Mouse (Mus musculus) CD4-positive, CD25-positive, alpha-beta regulatory T cell, adult 2 months (primary cell): ENCODE results near the gene D2hgdh.

Source experiments
- DNase-seq: peaks from one replicate; pipeline ENCODE4 v3.0.0-alpha.2; 2012; ENCODE audit warnings: low read depth, low spot score

Gene D2hgdh

DNA sequence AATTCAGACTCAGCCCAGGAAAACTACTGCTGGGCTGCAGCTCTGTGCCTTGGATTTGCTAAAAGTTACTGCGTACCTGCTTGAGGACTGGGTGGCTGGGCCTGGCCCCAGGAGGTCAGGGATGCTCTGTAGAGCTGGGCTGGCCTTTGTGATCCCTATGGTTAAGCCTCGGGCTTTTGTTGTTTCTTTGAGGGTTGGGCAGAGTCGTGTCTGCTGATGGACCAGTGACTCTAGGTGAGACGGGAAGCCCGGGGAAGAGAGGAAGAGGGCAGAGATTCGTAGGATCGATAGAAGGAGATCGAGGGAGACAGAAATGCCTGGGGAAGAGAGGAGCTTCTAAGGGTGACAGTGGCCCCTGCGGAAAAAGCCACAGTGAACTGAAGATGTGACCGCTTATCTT is at the start of gene D2hgdh:
Gene D2hgdh, plus strand, starts transcription at position 301 of the 400 bp plus-strand sequence.
- no peak for DNase-seq

DNA sequence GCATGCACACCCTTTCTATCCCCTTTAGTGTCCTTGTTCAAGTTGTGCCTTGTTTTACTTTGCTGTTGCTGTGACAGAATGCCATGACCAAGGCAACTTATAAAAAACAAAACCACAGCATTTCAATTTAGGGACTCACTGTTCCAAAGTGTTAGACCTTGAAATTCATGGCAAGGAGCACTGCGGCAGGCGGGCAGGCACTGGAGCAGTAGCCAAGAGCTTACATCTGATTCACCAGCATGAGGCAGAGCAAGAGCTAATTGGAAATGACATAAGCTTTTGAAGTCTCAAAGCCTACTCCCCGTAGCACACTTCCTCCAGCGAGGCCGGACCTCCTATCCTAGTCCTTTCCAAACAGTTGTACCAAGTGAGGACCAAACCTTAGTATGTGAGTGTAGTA is 48.0 kb upstream of the D2hgdh start:
- no peak for DNase-seq

DNA sequence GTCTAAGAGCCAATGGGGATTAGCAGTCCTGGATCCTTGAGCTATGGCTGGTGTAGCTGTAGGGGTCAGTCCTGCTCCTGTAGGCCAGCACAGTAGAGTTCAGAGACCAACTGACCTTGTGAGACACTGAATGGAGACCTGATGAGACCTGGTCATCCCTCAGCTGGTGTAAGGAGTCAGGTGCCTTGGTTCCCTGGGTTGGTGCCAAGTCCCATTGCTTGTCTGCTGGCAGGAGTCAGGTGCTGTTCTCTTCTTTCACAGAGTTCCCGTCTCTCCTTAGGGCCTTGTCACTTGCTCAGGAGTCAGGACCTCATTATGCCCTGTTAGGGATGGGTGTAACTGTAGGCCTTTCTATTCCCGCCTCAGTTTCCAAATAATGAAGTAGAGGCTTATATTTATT is 37.8 kb upstream of the D2hgdh start:
- DNase-seq, result no peak

DNA sequence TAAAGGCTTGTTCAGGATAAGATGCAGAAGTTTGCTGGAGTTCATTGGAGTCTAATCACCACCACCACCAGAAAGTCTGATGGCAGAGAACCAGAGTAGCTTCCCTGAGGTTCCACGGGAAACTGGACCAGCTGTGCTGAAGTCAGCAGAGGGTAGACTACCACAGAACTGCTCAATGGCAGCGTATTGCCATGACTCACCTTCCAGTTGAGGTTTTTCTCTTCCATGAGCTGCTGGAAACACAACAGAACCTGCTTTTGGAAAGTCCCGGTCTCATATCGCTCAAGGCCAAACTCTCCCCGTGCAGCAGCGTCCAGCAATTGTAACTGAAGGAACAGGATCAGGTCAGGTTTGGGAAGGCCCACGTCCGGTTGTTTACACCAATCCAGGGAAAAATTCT is 30.2 kb upstream of the D2hgdh start:
- no peak for DNase-seq

DNA sequence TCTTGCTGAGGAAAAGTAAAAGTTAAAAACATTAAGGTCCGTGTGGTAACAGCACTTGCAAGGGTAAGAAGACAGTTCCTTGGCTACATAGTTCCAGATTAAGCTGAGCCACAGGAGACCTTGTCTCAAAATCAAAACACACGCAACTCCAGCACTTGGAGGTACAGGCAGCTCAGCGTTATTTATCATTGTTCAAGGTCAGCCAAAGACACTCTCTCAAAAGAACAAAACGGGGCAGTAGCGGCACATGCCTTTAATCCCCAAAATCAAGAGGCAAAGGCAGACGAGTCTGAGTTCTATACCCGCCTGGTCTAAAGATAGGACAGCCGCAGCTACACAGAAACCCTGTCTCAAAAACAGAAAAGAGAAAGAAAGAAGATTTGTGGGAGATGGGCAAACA is 28.8 kb upstream of the D2hgdh start:
- DNase-seq, result no peak

DNA sequence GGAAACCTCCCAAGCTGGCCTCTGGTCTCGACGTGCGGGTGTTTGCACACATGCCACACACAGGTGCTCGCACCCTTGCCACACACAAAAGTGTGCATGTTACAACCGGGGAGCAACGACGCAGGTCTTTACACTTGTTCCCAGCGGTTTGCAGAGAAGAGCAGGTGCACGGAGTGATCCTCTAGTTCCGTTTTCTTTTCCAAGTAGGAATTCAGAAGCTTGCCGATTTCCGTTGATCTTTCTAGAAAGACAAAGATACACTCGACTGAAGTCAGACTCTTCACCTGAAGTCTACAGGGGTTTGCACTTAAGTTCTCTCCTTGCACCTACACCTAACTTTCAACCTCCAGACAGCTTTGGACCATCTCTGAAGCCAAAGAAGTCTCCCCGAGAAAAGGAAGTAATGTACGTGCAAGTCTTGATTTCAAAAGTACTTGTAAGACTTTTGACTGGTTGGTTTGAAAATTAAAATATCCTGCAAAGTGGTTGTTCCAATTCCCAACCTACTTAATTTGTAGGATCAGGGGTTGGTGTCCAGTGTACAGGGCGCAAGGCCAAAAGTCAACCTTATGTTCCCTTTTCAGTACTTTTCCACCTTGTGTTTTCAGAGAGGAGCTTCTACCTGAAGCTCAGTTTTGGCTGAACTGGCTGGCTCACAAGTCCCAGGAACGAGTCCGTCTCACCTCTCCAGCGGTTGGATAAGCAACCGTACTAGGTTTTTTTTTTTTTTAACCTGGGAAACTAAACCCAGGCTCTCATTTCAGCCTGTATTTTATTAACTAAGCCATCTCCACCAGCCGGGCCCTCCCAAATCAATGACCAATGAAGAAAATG is 23.8 kb upstream of the D2hgdh start:
- DNase-seq, result peak; percentile 7

DNA sequence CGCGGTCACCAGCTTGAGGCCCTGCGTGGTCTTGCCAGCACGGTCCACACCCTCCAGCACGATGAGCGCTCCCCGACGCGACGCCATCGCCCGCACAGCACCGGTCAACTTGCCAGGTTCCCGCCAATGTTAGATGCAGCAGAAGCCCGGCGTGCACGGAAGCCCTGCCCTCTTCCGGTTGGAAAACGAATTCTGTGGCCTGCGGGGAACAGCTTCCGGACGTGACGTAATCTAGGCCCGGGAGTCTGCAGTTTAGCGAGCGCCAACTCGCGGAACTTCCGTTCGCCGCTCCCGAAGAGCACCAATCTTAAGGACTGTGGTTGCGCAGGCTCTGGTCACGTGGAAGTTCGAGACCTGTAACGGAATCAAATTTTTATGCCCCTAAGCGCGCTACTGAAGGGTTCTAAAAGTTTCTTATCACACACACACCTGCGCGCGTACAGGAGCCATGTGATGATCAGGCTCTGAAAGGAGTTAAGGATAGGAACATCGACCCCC is 22.9 kb upstream of the D2hgdh start, which contains the start of gene Dtymk:
Gene Dtymk, minus strand, starts transcription at position 194 of the 498 bp plus-strand sequence.
- DNase-seq, result peak; percentile 97

DNA sequence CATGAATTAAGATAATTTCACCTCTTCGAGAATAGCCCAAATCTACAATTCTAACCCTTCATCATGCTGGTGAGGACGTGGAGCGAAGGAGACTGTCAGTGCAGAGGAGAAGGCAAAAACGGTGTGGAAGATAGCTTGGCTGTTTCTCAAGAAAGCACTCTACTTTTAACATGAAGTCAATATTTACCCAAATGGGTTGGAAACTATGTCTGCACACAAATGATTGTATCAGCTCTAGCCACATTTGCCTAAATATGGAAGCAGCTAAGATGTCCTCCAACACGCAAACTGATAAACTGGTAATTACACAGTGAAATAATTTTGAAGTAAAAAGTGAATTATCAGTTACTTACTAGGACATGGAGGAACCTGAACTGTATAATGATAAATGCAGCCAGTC is 21.9 kb upstream of the D2hgdh start:
- DNase-seq, result peak; percentile 19

DNA sequence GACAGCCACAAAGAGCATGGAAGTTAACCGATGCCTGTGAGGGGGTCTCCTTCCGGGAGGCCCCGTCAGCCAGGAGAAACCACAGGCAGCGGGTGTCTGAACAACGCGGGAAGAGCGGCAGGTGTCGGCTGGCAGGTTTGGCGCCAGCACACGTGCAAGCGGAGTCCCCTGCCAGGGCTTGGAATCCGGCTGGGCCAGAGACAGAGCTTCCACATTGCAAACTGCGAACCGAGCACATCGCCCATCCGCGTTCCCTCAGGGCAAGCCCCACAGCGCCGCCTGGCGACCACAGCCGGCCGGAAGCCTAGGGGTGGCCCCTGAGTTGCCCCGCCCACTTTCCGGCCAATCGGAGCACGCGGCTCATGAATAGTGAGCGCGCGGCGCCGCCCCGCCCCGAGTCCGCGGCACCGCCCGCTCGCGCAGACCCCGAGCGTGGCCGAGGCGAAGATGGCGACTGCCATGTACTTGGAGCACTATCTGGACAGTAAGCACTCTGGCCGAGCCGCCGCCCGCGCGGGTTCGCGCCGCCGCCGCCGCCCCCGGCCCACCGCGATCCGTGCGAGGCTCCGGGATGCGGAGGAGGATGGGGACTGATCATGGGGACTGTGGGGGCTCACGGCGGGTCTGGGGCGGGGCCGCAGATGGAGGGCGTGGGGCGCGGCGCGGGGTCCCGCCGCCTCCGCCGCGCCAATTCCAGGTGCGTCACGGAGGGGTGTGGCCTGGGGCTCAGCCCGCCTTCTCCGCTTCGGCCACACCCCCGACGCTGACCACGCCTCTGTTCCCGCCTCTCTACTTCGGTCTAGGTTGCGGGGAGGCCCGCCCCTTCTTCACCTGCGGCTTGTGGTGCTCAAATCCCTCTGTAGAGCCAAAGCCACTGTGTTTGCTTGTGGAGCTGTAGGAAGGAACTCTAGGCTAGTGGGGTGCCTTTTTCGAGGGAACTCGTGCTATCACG is 20.9 kb upstream of the D2hgdh start, which contains the start of gene Ing5:
Gene Ing5, plus strand, starts transcription at position 410 of the 952 bp plus-strand sequence.
- DNase-seq, result peak; percentile 100

DNA sequence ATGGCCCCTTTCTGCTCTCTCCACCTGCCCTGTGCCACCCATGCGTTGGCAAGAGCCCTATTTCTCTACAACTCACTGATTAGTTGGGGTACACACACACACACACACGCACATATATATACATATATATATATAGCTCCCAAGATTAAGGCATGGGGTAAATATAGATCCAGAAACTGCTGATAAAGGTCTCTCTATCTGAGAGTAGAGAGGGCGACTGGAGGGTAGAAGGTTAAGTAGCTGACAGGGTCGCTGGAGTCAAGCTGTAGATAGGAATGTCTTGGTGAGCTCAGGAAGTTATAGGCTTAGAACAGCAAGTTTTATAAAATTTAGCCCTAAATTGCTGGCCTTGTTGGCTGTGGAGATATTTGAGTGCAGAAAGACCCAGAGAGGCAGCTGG is 19.9 kb upstream of the D2hgdh start:
- no peak for DNase-seq

DNA sequence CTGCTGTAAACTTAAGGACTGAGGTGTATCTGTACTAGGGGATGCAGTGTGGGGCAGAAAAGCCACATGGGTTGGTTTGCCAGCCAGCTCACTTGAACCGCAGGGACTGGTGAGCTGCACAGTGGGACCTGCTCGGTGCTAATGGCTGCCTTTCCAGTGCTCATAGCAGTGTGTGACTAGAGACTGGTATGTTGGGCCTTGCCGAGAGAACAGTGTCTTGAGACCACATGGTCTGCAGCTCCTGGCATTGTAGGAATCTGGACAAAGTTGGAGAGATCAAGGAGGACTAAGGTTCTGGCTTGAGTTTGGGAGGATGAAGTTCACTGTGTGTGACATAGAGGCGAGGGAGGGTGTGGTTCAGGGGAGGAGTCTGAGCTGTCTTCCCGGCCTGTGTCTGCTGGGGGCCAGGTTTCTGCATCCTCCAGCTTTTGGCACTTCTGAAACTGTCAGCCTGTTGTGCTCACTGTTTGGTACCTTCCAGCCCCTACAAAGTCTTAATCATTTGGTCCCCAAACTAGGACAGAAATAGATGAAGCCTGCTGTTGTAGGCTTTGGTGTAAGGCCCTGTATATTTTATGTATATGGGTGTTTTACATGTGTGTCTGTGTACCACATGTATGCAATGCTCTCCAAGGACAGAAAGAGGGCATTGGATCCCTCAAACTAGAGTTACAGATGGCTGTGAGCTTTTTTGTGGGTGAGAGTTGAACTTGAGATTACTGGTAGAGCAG is 19.3 kb upstream of the D2hgdh start:
- DNase-seq, result peak; percentile 17

DNA sequence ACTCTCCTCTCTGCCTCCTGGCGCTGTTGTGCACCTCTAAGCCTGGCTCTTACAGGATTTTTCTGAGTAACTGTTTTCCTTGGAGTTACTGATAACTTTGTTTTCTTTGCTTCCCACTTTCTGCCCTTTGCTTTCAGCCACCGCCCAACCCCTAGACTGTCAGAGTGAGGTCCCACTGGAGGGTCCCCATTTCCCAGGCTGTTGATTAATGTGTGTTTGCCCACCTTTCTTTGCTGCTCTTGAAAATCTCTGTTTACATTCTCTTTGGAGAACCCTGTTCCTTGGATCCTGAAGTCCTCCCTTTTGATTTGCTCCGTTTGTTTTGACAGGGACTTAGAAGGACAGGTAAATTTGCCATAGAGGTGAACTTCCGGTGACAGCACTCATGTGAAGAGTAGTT is 15.8 kb upstream of the D2hgdh start:
- DNase-seq, result no peak

DNA sequence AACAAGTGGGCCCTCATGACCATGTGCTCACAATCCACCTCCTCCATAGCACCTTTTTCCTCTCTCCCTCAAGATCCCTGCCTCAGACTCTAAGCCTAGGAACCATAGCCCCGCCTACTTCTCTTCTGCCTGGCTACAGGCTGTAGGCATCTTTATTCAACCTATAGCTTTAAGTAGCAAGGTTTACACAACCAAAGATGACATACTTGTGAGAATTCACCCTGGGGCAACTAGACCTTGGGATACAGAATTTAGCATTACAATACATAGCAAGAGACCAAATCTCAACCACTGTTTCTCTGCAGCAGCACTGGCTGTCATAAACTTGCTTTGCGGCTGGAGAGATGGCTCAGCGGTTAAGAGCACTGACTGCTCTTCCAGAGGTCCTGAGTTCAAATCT is 14.7 kb upstream of the D2hgdh start:
- no peak for DNase-seq

DNA sequence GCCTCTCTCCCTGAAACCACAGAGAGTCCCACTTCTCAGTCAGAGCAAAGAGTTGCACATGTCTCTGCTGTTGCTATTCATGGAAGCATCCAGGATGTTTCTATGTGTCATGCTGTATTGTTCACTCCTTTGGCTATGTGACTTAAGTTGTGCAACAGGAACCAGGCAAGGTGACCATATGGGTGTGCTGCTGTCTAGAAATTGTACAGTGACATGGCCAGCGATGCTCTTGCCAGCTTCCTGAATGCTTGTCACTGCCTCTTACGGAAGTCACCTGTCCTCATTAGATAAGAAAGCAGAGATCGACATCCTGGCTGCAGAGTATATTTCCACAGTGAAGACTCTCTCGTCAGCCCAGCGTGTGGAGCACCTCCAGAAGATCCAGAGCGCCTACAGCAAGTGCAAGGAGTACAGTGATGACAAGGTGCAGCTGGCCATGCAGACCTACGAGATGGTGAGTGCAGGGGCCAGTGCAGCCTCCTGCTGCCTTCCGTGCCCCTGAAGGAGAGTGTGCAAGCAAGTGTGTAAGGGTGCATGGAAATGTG is 13.1 kb upstream of the D2hgdh start:
- DNase-seq, result no peak

DNA sequence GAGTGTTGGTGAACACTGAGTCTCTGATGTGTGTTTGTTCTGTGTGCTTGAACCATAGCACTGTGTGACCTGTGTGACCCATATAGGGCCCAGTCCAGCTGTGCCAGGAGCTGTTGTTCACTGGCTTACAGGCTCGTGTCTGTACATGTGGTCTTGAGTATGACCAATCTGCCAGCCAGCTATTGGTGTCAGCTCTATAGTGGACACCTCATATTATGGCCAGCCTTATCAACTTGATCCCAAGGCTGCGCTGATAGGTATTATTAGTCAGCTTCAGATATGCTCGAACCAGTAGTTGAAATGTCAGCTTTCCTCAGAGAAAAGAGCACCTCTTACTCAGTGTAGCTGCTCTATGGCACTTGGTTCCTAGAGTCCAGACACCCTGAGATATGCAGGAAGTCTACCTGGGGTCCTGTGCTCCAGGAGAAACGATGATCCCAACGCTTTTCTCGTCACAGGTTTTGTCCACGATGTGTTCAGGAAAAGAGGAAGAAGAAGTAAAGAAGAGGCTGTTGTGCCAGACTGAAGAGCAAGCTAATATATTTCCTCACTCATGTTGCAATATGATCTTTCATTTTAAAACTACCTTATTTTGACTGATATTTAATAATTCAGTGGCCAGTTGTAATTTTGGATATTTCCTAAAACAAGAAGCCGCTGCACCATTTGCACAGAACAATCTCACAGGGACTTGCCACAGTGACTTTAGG is 6.7 kb upstream of the D2hgdh start:
- DNase-seq, result no peak

DNA sequence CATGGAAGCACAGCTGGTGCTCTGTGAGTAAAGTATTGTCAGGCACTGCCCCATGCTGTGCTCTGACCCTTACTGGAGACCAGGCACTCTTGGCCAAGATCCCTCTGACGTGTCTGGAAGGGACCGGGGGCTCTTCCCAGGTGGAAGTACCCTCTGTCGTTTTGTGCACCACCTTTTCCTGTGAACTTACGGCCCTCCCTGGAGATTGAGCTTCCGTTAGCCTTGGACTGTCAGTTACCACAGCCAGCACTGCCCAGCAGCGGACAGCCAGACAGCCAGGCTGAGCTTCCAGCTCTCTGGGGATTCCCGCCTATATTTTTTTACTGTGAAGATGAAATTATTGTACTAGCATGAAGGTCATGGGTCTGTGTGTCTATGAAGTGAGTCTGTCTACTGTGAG is 6.0 kb upstream of the D2hgdh start:
- no peak for DNase-seq

DNA sequence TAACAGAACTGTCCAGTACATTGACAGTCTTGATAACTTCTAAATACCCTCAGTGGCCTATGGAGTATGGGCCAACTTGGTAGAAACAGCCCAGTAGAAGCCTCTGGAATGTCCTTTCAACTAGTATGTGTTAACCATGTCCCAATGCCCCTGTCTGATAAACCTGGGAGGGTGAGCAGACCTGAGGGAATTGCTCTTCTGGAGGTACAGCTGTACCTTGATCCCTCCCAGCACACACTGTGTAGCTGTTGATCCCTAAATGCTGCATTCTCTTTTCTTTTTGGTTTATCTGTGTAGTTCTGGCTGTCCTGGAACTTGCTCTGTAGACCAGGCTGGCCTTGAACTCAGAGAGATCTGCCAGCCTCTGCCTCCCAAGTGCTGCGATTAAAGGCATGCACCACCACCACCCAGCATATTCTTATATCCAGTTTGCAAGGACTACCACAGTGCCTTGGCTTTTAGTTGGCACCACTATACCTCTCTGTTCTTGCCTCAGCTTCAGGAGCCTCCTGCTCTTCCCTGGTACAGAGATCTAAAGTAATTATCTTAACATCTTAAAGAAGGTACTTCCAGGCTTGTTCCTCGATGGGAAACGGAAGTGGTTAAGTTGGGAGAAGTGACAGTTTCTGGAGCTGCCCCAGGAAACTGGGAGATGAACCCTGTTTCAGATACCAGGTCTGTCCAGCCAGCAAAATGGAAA is 763 bp upstream of the D2hgdh start:
- DNase-seq, result no peak

DNA sequence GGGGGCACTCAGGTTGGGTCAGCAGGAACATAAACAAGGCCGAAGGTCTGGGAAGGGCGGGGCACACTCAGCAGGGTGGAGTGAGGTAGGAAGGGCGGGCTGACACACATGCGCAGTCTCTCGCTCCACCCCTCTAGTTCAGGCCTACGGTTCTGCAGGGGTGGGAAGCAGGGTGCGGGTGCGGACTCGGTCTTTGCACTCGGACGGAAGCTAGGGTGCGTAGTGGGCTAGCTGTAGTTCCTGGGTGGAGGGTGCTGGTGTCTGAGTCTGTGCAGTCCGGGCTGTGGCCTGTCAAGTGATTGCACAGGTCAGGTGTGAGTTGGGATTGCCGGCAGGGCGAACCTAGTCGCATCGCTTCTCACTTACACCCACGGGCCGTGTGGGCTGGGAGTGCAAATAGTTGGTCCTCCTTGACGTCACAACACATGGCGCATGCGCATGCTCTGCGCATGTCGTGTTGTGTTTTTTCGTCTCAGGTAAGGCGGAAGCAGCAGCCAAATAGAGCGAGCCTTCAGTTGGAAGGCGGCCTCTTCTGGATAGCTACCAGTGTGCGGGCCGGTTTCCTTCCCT is 481 bp downstream of the D2hgdh start:
- peak; percentile 99 for DNase-seq

DNA sequence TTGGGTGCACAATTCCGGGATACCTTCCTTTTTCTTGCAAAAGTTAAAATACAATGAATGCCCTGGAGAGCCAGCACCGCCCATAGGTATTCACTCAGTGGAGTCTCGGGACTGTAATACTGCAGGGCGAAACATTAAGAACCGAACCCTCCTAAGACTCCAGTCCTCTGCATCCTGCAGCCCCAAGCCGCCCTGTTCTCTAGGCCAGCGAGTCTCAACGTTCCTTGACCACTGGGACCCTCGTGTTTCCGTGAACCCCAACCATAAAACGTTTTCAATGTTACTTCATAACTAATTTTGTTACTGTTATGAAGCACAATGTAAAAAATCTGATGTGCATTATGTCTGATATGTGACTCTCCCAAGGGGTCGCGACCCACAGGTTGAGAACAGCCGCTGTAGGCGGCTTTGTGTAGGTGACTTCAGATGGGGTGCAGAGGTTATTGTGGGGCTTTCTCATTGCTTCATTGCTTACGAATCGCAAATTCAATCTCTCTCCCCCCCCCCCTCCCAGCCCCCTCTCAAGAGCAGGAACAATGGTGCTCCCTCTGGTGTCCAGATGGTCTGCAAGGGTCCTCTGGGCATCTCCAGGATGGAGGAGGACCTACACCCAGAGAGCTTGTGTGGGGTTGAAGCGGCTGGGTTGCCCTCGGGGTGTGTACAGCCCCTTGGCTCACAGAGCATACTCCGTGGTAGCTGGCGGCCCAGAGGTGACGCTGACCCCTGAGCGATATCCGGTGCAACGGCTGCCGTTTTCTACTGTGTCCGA is 1.2 kb downstream of the D2hgdh start:
- peak; percentile 17 for DNase-seq
